Mouse (Mus musculus) testis, adult 2 months (tissue): ENCODE data around the gene Oaz1.

Experiments used
- CTCF ChIP-seq: fragments of 200-500 bp; IDR thresholded peaks from 2 replicates; pipeline ENCODE4 v1.5.1; 2012; ENCODE audit warnings: low read depth, mild to moderate bottlenecking, inconsistent platforms, low read length, moderate library complexity; ENCODE audit not compliant: control insufficient read depth, insufficient read depth, insufficient replicate concordance
- POLR2A ChIP-seq: fragments of 200-500 bp; IDR thresholded peaks from 2 replicates; pipeline ENCODE4 v1.6.1; 2012; ENCODE audit warnings: low read depth, mild to moderate bottlenecking, inconsistent platforms, low read length, moderate library complexity; ENCODE audit not compliant: control insufficient read depth

DNA sequence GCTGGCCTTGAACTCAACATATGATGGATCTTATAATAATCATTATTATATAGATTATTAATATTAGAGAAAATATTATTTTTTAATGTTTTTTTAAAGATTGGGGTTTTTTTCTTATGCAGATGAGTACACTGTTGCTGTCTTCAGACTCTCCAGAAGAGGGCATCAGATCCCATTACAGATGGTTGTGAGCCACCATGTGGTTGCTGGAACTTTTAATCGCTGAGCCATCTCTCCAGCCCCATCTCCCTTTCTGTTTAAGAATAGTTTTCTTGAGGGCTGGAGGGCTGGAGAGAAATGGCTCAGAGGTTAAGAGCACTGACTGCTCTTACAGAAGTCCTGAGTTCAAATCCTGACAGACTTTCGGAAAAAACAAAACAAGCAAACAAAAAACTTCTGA is 4.5 kb upstream of the Oaz1 start:
- TF ChIP-seq CTCF, result no peak
- TF ChIP-seq POLR2A, result no peak
